Mouse (Mus musculus) spleen, adult 18-20 months (tissue): Measurements from ENCODE around the gene Atp6v1f.
A peak's percentile ranks its signal among the peaks of the same experiment; 100 is the strongest.

ENCODE experiments used
- DNase-seq, 2 experiments: peaks; one replicate each; pipeline ENCODE4 v3.0.0; 2022; ENCODE audit warnings: mixed read lengths in 2 of 2

Gene Atp6v1f

DNA sequence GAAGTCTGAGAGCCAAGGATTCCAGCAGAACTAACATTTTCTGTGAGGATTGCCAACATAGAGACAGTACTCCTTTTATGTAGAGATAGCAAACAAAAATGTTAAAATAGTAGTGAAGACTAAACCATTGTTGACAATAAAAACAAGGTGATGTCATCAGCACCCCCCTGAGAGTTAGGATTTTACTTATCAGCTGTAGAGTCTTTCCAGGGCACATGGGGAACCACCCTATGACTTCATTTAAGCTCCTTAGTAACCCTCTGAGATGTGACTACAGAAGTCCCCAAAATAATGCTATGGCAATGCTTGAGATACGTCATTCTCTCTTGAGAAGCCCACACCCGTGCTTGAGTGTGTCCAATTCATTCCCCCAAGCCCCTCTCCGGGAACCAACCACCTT lies 4.1 kb upstream of the Atp6v1f start:
- DNase-seq: no peak

DNA sequence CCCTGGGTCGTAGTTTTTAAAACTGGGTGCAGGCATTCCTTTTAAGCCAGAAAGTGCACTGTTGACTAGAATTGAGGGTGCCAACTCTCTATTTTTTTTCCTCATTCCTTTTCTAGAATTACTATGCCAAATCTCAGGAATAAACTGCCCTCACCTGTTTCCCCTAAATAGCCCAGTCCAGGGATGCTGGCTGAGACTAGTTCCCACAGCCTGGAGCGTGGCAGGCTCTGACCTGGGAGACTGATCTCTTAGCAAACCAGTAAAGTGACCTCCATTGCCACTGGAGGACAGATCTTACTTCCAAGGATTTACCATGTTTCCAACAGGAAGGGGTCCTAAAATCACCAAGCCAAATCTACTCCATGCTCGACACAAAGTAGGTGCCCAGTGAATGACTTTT lies 1.3 kb downstream of the Atp6v1f start:
- DNase-seq: no peak

DNA sequence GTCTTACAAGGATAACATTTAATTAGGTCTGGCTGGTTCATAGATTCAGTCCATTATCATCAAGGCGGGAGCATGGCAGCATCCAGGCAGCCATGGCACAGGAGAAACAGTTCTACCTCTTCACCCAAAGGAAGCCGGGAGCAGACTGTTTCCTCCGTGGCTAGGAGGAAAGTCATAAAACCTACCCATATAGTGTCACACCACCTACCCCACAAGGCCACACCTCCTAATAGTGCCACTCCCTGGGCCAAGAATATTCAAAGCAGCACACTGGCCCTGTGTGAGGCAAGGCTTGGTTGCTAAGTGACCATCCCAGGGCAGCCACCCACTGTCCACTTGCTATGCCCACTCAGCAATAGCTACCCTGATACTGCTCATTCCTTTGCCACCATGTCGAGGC lies 3.6 kb downstream of the Atp6v1f start, which contains the start of gene Atp6v1fnb:
TSS of gene Atp6v1fnb (plus strand) at position 301 of the 400 bp plus-strand sequence.
- no peak for DNase-seq

DNA sequence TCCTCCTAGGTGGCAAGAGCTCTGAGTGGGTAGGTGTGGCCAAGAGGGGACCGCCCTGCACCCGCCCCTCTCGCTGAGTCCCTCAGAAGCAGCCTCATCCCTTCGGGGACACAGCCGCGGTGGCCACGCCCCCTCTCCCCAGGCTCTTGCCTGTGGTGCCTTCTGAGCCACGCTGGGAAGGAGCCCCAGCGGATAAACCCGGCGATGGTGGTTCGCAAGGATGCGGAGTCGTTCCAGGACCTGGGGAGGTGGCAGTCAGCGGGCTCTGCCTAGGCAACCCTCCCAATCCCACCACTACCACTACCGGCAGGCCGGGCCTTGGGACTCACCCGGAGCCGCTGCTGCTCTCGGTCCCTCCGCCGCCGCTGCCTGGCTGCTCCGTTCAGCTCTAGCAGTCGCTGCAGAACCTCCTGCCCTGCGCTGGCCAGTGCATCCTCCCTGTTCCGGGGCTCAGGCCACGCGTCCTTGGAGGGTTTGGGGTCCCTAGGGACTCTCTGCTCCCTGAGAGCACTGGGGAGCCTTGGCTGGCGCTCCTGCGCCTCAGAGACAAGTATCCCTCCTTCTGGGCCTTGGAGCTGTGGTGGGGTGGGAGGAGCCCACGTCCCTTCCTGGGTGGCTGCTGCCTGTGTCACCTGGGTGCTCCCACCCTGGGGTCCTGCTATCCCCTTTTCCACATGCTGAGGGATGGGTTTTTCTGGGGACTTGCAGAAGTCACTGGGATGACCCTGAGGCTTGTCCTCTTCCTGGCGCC lies 6.6 kb downstream of the Atp6v1f start:
- DNase-seq: peak; percentile 58 to 73

DNA sequence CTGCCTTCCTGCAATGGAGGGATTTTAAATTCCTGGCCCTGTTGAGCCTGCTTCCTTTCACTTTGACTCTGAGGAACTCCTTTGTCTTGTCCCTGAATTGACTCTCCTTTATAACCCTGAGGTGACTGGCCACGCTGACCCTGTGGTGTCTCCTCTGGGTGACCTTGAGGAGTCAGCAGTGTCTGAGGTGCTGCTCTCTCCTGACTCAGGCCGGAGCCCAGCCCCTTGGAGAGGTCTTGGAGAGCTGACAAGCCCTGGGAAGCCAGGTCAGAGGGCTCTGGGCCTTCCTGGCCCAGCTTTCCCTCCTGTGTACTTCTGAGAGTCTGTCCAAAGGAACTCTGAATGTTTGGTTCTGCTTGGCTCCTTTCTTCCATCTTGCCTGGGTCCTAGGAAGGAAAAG lies 7.2 kb downstream of the Atp6v1f start:
- no peak for DNase-seq

DNA sequence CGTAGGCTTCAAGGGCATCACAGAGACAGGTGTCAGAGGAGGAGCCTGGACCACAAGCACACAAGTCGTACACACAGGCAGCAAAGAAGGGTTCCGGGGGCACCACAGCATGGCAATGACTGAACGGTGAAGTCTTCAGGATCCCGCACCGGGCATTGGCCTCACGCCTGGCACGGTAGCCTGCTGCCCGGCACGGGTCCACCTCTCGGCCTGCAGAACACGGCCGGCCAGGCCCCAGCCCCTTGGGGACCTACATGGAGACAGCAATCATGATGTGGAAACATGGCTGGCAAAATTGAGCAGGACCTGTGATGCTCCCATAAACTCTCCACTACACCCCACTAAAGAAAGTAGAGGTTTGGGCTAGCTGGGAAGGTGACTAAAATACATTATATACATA lies 15.2 kb downstream of the Atp6v1f start:
- DNase-seq: no peak

DNA sequence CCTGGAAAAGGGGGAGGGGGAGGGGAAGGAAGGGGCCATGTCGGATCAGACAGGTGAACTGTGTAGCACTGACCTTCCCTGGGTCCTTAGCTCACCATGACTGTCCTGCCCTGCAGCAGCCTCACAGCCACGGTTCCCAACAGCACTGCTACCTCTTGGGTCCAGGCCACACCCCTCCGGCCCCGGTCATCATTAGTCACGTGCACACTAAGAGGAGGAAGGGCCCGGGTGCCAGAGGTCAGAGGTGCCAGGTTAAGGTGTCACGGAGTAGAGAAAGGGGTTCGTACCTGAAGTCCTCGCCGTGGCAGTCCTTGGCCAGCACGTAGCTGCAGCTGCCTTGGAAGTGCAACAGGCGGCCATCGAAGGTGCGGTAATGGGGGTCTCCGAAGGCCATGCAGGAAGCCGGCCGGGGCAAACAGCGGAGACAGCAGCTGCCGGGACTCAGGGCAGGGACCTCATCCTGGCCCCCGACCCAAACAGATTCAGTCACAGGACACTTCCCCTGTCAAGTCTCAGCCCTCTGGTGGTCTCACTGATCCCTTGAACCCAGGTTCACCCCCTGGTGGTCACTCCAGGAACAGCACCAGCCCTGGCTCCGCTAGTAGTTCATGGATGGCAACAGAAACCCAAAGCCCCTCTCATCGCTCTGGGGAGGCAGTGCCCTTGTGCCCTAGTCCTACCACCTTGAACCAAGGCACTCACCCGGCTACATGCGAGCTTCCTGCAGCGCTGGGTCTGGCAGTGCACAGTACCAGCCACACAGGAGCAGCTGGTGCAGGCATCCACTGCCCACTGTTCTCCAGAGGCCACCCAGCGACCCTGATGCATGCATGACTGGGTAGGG lies 17.4 kb downstream of the Atp6v1f start:
- peak; percentile 35 to 71 for DNase-seq

DNA sequence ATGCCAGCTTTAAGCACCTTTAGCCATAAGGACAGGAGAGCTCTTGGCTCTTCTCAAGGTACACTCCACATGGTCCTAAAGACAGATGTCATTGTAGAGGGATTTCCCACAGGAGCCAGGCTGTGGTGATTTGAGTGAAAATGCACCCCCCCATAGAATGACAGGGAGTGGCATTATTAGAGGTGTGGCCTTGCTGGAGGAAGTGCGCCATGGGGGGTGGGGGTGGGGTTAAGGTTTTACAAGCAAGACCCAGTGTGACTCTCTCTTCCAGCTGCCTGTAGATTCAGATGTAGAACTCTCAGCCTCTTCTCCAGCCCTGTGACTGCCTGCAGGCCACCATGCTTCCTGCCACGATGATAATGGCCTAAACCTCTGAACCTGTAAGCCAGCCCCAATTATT lies 18.4 kb downstream of the Atp6v1f start:
- DNase-seq: no peak

DNA sequence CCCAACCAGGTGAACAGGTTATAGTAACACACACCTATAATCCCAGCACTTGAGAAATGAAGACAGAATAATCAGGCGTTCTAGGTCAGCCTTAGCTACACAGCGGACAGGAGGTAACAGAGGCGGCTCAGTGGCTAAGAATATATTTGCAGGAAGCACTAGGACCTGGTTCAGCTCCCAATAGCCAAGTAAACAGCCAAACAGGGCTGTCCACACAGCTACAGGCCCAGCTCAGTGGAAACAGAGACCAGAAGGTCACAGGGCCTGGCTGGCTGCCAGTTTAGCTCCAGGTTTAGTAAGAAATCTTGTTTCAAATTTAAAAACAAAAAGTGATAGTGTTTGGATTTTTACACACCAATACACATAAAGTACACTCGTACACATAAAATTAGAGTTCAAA lies 26.6 kb downstream of the Atp6v1f start:
- DNase-seq: no peak

DNA sequence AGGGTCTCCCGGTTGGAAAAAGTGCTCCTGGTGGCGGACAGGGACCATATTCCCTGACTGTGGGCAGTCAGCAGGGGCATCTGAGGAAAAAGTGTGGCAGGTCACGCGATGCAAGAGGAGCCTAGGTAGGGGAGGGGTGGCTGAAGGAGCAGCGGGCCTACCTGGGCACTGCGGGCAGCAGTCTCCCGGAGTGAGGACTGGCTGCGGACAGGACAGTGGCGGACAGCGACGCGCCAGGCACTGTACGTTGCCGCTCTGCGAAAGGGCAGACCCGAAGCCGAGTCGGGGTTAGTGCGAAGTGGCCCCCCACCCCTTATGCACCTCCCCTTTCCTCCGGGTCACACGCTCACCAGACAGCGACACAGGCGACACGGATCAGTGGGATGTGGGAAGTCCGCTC lies 28.8 kb downstream of the Atp6v1f start:
- no peak for DNase-seq

DNA sequence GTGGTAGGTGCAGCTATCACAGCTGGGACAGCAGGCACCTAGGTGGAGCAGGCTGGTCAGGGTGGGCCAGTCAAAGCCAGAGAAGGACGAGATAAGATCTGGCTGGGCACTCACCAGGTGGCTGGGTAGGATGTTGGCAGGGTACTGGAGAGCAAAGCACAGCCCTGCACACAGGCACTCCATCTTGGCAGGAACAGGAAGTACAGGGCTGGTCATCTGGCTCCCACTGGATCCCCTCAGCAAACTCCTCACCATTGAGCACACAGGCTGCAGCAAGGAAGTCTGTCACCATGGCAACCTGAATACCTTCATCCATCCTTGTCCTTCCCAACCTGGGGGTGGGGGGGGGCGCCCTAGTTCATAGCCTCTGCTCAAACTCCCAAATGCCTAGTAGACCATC lies 30.3 kb downstream of the Atp6v1f start:
- DNase-seq: no peak

DNA sequence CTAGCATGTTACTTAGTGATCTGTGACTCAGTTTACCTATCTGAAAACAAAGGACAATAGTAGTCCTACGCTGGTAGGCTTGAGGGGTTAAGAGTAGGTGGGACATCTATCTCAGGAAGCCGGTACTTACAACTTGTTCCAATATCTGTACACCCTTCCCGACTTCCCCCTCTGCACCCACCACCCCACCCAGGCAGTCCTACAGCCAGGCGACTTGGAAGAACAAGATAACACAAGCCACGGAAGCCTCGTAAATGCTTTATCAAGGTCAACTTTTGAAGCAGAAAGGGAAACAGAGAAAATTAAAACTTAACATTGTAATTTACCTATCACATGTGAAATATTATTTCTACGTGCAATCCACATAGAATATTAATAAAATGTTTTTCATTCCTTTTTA lies 32.7 kb downstream of the Atp6v1f start:
- no peak for DNase-seq

DNA sequence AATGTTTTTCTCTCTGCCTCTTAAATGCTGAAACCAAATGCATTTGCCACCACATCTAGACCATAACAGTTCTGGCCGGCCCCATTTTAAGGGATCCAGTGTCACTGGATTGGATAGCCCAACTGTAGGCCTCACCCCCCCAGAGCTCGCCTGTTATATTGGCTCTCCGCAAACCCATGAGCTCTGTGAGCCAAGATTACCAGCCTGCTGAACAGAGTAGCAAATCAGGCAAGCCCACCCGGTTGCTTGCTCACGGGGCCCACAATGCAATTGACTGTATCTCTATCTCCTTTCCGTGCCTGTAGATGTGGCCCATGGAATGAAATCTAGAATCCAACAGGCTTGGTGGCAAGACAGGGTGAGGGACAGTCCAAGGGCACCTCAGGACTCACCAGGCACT lies 33.3 kb downstream of the Atp6v1f start:
- no peak for DNase-seq

DNA sequence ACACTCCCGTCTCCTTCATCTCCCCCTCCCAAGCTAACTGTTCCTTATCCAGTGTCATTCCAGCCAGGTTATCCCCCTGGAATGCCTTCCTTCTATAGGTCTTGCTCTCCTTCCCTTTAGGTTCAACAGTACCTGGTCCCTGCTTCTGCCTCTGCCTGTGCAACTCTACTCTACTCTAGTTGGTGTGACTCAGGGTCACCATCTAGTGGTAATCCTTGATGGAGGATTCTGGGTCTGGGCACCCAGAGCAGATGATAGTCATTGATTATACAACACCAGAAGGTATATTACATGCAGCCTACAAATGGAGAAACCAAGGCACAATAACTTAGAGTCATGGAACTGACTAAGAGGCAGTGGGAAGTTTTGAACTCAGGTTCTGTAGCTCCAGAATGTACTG lies 34.1 kb downstream of the Atp6v1f start:
- DNase-seq: no peak

DNA sequence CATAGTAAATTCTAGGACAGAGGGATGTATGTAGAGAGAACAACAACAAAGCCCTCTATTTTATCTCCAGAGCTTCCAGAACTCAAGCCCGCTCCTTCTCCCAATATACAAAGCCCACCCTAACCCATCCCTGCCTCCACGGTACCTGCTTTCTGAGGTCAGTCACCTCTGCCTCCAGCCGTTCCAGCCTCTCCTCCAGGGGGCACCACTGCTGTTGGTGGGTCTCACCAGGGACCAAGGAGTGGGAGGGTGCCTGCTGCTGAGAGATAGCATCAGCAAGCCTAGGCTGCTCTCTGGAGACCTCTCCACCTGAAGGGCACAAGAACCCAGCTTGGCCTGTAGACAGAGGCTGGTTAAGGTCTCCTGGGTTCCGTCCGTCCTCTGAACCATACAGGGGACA lies 38.0 kb downstream of the Atp6v1f start:
- no peak for DNase-seq

DNA sequence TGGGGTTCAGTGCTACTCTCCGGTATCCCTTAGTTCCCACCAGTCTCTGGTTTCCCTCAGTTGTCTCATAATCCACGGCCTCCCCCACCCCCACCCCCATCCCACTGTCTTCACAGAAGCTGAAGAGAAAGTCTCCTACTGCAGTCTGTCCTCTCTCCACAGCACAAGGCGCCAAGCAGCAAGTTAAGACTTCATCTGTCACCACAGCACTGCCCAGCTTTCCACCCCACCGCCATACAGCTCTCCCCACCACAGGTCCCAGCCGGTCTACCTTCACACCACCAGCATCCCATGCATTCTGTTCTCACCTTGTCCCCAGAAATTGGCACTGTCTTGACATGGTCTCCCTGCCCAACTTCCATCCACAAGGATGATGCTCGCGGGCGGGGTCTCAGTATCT lies 39.3 kb downstream of the Atp6v1f start:
- no peak for DNase-seq

DNA sequence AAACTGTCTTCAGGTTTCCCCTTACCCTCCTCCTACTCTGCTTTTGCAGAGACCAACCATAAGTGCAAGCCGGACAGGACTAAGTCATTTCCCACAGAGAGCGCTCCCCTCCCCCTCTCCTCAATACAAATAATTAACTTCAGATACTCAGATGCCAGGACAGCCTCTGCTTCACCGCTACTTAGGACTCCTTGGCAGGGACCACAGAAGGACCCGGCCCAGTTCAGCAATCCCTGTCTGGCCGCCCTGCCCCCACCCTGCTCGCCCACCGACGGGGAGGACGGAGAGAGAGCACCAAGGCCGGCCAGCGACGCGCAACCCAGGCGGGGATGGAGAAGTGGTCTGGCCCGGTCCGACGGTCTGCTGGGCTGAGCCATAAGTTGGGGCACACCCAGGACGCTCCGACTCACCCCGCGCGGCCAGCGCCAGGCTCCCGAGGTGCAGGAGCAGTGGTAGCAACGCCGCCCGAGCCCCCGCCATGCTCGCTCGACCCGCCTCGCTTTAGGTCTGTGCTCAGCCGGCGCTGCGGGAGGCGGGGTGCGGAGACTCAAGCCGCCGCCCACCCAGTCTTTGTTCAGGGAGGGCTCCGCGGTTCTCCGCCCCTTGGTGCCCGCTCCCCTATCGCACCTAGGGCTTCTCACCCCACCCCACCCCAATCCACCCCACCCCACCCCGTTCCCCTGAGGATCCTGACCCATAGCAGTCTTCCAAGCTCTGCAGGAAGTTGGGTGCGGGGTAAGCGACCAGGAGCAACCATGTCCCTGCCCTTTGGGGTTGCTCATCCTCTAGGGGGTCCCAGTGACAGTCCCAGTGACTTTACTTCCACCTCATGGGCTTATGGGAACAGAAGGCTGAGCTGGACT lies 40.2 kb downstream of the Atp6v1f start, which contains the start of gene Kcp:
TSS of gene Kcp (minus strand) at position 506 of the 863 bp plus-strand sequence.
- DNase-seq: no peak

DNA sequence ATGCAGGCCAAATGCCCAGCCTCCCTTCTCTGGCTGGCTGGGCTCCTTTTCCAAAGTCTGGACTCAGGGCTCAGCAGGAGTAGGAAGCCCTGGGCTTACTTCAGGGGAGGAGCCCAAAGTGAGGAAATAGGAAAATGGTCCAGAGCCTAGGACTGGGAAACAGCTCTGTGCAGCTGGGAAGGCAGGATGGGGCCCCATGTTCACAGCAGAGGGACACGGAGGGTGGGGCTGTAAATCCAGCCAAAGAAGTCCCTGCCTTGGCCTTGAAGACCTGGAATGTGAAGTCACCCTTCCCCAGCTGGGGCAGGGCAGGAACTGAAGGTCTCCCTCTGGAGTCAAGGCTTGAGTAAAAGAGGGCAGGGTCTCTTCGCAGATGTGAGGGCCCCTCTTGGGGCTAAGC lies 41.6 kb downstream of the Atp6v1f start:
- DNase-seq: no peak

DNA sequence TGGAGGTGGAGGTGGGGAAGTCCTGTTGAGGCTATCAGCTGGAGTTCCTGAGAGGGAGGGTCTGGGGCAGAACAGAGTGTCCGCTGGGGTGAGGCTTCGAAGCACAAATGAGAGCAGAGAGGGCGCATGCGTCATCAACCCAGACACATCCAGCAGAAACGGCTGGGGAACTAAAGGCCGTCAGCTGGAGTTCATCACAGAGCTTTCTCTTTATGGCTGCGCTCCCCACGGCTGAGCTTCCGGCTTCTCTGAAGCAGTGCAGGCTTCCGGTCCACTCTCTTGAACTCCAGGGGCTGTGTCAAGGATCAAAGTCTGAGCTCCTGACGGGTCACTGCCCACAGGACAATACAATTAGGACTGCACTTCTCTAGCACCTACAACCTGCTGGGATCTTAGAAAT lies 45.8 kb downstream of the Atp6v1f start:
- peak in 1 of 2 experiments; percentile 23 for DNase-seq

DNA sequence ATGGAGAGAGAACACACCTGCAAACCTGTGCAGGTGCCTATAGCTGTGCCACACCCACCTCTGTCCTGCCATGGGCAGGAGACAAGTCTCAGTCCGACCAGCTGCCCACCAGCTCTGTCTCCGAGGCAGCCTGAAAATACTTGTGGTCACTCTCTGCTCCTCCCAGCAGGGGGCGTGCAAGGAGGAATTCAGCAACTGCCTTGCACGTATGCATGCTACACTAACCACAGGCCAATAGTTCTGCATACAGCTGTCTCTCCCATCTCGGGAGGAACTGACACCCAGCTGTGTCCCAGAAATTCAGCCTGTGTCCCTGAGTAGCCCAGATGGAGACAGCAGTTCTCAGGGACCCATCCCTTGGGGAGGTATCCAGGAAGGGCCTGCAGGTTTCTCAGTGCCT lies 49.6 kb downstream of the Atp6v1f start:
- DNase-seq: peak; percentile 75 to 85
